Mouse (Mus musculus): ENCODE results near the gene Tmem199. TPM values are rescaled to one million over a fixed set of nuclear protein-coding genes. Genes with fewer than 3 reads are reported as not detected.

The Tmem199 gene
- 32.0 and 32.8 TPM in 2 replicates for polyA plus RNA-seq (2015; fragmentation: Nextera tagmentation; extraction: Ambion mirVana)

GRCm38 (mm10) chr11:78512025-78512957 is at the start of gene Tmem199, which contains the start of gene Poldip2:
Gene Tmem199 (minus strand): TSS chr11:78512172.
Gene Poldip2 (plus strand): TSS chr11:78512193.

GRCm38 (mm10) chr11:78550168-78551058 is 38.4 kb upstream of the Tmem199 start, which contains the start of gene Tmem97:
Gene Tmem97 (minus strand): TSS chr11:78550777.

GRCm38 (mm10) chr11:78536080-78536689 is 24.2 kb upstream of the Tmem199 start, which contains the start of the genes Tnfaip1 and Ift20:
Gene Tnfaip1 (minus strand): TSS chr11:78536332.
Gene Ift20 (plus strand): TSS chr11:78536361.

GRCm38 (mm10) chr11:78502909-78503650 is 8.9 kb downstream of the Tmem199 start, which contains the start of gene Sebox:
Gene Sebox (plus strand): TSS chr11:78503447.

GRCm38 (mm10) chr11:78499004-78499403 is 13.0 kb downstream of the Tmem199 start, which contains the start of gene Vtn:
Gene Vtn (plus strand): TSS chr11:78499091.

GRCm38 (mm10) chr11:78497544-78498522 is 14.1 kb downstream of the Tmem199 start, which contains the start of gene Sarm1:
Gene Sarm1 (minus strand): TSS chr11:78497754.

GRCm38 (mm10) chr11:78465568-78466180 is 46.3 kb downstream of the Tmem199 start, which contains the start of gene Slc46a1:
Gene Slc46a1 (plus strand): TSS chr11:78465697.

Other genes starting within 250 kb of the Tmem199 start
- 0.21 and 0.30 TPM in 2 replicates for gene BC030499, start 221.3 kb downstream of the Tmem199 start, polyA plus RNA-seq (2015; fragmentation: Nextera tagmentation; extraction: Ambion mirVana)
- gene Spag5, start 210.6 kb downstream of the Tmem199 start, polyA plus RNA-seq (2015; fragmentation: Nextera tagmentation; extraction: Ambion mirVana), result 4.7 and 7.4 TPM in 2 replicates
- gene Aldoc, start 189.2 kb downstream of the Tmem199 start, polyA plus RNA-seq (2015; fragmentation: Nextera tagmentation; extraction: Ambion mirVana), result 8.1 and 10.6 TPM in 2 replicates
- 41.8 and 43.6 TPM in 2 replicates for gene Pigs, start 183.8 kb downstream of the Tmem199 start, polyA plus RNA-seq (2015; fragmentation: Nextera tagmentation; extraction: Ambion mirVana)
- 69.4 and 71.4 TPM in 2 replicates for gene Unc119, start 168.7 kb downstream of the Tmem199 start, polyA plus RNA-seq (2015; fragmentation: Nextera tagmentation; extraction: Ambion mirVana)
- 0.07 TPM in 1 of 2 replicates, not detected in the other for gene Foxn1, start 125.6 kb downstream of the Tmem199 start, polyA plus RNA-seq (2015; fragmentation: Nextera tagmentation; extraction: Ambion mirVana)
- gene Slc13a2, start 90.0 kb downstream of the Tmem199 start, polyA plus RNA-seq (2015; fragmentation: Nextera tagmentation; extraction: Ambion mirVana), result not detected in 2 replicates
- gene Slc46a1, start 46.5 kb downstream of the Tmem199 start, polyA plus RNA-seq (2015; fragmentation: Nextera tagmentation; extraction: Ambion mirVana), result 25.7 and 27.4 TPM in 2 replicates
- gene Sarm1, start 14.4 kb downstream of the Tmem199 start, polyA plus RNA-seq (2015; fragmentation: Nextera tagmentation; extraction: Ambion mirVana), result 0.24 and 0.27 TPM in 2 replicates
- 1.2 and 2.1 TPM in 2 replicates for gene Vtn, start 13.1 kb downstream of the Tmem199 start, polyA plus RNA-seq (2015; fragmentation: Nextera tagmentation; extraction: Ambion mirVana)
- gene Sebox, start 8.7 kb downstream of the Tmem199 start, polyA plus RNA-seq (2015; fragmentation: Nextera tagmentation; extraction: Ambion mirVana), result not detected in 2 replicates
- 81.4 and 86.2 TPM in 2 replicates for gene Poldip2, start within 50 bp of the Tmem199 start, polyA plus RNA-seq (2015; fragmentation: Nextera tagmentation; extraction: Ambion mirVana)
- gene Tnfaip1, start 24.2 kb upstream of the Tmem199 start, polyA plus RNA-seq (2015; fragmentation: Nextera tagmentation; extraction: Ambion mirVana), result 47.6 and 55.5 TPM in 2 replicates
- gene Ift20, start 24.2 kb upstream of the Tmem199 start, polyA plus RNA-seq (2015; fragmentation: Nextera tagmentation; extraction: Ambion mirVana), result 132 and 156 TPM in 2 replicates
- gene Tmem97, start 38.6 kb upstream of the Tmem199 start, polyA plus RNA-seq (2015; fragmentation: Nextera tagmentation; extraction: Ambion mirVana), result 43.6 and 70.8 TPM in 2 replicates
- gene Nlk, start 185.2 kb upstream of the Tmem199 start, polyA plus RNA-seq (2015; fragmentation: Nextera tagmentation; extraction: Ambion mirVana), result 10.1 and 10.2 TPM in 2 replicates
- 27.8 and 29.8 TPM in 2 replicates for gene Ccnq, start 239.6 kb upstream of the Tmem199 start, polyA plus RNA-seq (2015; fragmentation: Nextera tagmentation; extraction: Ambion mirVana)